Comparison of ENCODE assay signal across 7 mouse cellular contexts in the genomic region with DNA sequence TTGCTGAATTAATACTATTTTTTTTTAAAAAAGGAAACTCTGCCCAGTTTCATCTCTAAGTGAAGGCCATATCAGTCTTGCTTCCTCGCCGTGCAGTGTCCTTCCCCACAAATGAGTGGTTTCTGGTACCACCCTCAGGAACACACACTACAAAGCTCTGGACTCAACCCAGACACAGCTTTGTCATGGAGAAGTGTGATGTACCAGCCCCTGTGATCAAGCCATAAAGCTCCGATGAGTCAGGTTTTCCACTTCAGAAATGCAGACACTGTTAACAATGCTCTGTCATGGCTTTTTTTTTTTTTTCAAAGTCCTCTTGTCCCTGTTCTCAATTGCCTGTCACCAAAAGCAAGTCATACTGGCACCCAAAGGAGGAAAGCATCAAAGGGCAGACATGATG.
"Had no signal": no experiment of that assay in that cellular context is flagged by ENCODE, and none has a peak within 500 bp of the region (broad histone marks: within the 10 kb centered on the region; RNA-seq: fewer than 3 reads in every experiment).

No protein-coding gene starts in this region.

- DNase-seq: kidney, adult 2 months; kidney, postnatal 14 days; lung, embryonic 14.5 days; retina, postnatal 1 day; thymus, postnatal 4 days had no signal

- ATAC-seq: liver, embryonic 12.5 days; midbrain, embryonic 16.5 days had no signal
